Mouse (Mus musculus) kidney, adult 18-20 months (tissue): Measurements from ENCODE around the gene Cdh10.
A peak's percentile ranks its signal among the peaks of the same experiment; 100 is the strongest.

Source experiments
- DNase-seq: peaks from one replicate; pipeline ENCODE4 v3.0.0; 2021

Cdh10 gene

DNA sequence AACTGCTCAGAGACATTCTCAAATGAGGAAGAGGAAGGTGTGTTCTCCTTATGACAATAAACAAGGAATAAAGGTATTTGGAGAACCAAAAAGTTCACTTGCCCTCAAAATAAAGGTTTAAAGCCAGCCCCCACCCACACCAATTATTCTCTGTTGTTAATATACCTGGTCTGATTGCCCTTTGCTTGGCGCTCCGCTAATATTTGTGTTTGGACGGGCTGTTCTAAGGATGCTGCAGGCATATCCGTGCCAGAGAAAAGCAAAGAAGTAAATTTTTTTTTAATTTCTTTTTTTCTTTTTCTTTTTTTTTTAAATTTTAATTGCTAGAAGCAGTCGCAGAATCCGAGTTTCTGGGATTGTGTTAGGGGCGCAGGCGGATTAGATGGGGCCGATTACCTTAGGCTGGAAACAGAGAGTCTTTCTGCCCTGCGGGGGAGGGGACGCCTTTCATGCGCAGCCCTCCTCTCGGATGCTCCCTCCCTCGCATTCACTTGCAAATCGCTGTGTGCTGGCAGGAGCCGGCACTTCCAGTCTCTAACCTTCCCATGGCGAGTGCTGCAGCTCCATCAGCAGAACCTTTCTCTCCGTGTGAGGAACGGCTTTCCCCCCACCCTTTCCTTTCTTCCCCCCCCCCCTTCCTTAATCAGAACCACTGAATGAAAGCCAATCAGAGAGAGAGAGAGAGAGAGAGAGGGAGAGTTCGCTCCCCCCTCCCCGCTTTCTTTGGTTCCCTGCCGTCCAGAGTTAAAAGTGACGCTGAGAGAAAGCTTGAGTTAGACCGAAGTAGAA, at the start of gene Cdh10:
Gene Cdh10 (plus strand): TSS at position 763 of the 789 bp plus-strand sequence.
- no peak for DNase-seq

DNA sequence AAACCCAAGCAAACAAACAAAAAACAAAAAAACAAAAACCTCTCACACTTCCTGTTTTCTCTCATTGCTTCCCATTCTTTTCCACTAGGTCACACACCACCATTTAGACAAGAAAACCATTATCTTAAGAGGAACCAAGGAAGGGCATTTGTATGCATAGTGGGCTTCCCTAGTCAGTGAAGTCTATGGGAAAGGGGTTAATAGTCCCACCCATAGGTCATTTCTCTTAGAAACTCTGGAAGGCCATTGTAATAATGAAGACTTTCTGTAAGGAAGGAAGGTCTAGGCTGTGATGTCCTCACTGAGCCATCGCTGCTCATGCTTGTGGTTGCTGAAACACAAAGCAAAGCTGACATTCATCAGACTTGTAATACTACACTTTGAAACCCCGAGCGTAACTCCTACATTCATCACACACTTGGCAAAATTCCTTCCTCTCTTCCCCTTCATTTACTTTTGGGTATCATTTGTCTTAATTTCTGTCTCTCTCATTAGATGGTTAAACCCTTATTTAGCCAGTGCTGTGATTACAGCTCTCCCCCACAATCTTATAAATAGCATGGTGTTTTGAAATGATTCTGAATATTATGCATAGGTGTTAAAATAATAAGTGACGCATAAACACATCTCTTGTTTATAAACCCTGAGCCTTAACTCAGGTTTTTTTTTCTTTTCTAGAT, 9.5 kb upstream of the Cdh10 start:
- DNase-seq, result no peak

DNA sequence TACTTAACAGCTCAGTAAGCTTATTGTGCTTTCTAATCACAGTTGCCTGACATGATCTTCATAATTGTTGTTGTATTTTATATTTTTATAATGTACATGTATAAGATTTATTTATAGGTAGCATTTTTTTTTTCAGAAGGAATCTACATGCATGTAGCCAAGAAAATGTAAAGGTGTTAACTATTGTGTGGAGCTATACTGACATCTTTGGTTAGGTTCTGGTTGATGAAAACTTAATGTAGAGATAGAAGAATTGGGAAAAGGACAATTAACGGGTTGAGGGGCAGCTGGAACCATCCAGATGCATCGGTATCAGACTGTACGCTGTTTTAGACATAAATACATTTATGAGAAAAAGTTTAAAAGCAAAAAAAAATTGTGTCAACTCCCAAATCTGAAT, 1.0 kb upstream of the Cdh10 start:
- DNase-seq, result no peak

DNA sequence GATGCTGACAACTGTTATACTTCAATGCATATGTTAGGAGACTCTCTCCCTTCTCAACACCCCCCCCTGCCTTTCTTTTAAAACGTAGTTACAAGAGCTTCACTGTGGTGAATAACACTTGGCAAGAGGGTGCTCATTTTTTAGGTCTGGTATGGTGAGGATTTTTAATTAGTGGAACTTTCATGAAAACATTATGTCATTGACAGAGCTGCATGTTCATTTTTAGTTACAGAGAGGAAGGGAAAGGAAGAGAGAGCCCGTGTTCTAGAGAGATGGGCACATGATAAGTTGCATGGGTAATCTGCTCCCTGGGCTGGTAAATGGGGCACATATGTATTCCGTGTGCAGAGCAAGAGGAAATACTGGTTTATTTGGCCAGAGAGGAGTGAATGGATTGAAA, 1.5 kb downstream of the Cdh10 start:
- no peak for DNase-seq

DNA sequence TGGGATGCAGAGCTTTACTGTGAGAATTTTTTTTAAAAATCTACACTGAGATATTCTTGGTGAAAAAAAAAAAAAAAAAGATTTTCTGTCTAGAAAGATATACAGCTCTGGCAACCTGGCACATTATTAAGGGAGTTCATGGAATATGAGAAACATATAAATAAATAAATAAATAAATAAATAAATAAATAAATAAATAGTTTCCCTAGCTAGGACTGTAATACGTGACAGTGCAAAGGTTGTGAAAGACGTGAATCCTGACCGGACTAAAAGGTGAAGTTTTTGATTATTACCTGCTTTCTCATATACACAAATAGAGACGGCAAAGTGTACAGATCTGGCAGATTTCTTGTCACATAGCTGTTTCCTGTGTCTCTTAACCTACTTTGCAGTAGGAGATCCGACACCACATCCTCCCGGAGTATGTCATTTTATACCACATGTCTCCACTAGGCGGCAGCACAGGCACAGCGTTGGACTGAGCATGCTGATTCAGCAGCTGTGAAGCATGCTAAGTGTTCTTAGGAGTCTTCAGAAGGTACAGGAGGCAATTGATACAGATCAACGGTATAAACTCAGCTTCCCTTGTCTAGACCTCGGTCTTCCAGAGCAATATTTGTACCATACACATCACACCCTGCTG, 2.5 kb downstream of the Cdh10 start:
- DNase-seq, result peak; percentile 72

DNA sequence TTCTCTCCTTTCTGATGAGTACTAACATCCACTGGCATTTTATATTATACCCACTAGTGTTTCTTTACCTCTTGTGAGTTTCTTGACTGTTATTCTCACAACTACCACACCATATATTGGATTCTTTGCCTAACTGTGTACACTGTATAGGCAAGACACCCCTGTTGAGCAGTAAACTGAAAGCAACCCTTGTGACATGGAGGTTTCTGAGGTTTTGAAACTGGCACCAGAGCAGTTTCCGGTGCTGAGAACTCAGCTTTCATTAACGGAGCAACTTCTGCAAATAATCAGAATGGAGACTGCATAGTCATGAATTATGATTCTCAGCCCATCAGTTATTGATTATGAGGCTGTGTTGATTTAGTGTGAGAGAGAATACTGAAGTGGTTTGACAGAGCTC, 4.7 kb downstream of the Cdh10 start:
- no peak for DNase-seq

DNA sequence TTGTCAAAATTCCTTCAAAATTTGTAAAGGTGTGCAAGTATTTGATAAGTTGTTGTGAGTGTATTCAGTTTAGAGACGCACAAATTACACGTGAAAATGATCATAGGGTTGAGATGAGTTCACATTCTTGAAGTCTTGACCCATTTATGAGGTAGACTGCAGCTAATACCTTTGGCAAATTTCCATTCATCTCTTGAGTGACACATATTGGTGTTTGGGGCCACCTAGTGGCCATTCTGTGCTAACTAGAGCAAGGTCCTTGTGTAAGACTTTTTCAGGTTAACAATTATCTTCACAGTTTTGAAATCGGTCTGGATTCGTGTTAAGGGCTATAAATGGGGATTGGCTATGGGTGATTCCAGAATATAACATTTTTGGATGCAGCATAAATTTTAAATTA, 13.5 kb downstream of the Cdh10 start:
- DNase-seq, result peak; percentile 31

DNA sequence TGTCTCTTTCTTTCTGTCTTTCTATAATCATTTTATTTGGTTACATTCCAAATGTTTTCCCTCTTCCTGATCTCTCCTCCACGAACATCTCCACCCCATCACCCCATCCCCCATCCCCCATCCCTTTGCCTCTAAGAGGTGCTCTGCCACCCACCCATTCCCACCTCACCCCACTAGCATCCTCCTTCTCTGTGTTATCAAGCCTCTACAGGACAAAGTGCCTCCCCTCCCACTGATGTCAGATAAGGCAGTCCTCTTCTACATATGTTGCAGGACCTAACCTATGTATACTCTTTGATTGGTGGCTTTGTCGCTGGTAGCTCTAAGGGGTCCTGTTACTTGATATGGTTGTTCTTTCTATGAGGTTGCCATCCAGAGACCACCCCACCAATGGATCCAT, 23.0 kb downstream of the Cdh10 start:
- DNase-seq, result no peak

DNA sequence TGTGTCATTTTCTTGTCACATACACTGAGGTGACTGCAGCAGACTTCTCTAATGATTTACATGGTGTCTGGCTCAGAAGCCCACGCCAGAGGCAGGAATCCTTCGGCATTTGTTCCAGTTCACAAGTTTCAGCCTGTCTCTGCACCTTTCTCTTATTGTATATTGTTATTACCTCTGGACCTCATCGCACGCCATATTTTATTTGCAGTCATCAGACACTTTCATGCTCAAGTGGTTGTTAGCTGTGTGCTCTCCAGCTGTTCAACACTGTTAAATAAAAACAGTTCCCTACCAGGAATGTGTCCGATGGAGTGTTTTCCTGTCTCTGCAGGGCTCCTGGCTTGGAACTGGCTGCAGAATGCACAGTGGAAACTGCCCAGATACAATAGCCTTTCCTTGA, 26.1 kb downstream of the Cdh10 start:
- no peak for DNase-seq

DNA sequence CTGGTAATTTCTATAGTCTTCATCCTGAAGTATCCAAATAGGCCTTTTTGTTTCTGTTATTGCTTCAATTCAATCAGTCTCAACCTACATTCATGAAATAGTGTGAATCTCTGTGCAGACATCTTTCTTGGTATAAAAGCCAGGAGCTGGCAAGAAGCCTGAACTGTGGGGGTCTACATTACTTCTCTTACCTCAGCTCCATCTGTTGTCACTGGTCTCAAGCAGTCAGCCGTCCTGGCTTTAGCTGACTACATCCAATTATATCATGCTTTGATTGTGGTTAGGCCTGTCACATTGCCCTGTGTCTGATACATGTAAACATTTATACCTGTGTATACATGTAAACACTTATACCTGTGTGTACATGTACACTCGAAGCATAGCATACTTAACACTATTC, 31.8 kb downstream of the Cdh10 start:
- no peak for DNase-seq

DNA sequence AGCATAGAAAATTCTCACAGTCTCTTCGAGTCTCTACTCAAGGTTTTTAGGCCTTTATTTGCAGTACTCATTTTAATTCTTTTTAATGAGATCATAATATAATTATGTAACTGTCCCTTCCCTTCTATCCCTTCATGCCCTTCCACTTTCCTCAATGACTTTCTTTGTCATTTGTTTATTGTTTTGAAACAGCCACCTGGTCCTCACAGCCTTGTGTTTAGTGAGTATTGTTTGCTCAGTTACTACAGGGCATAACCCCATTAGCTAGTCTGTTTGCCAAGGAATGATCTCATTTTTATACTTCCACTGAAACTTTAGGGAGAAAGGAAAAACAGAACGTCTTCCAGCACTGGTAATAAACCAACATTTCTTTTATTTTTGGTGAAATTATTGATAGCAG, 39.4 kb downstream of the Cdh10 start:
- no peak for DNase-seq

DNA sequence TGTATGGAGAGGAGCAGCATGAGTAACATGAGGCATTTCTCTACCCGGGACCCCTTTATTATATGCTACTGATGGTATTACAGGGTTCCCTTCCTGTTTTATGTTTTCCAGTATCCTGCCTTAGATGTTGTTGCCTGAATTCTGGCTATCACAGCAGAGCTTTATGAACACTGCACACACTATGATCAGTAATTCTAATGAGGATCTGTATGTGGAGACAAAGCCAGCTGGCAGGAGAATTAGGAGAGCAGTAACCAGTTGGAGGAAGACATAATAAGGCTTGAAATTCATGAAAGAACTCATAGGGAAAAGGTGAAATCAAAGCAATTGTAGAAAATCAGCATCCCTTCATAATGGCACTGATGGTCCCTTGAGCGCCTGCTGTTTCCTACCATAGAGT, 51.1 kb downstream of the Cdh10 start:
- no peak for DNase-seq

DNA sequence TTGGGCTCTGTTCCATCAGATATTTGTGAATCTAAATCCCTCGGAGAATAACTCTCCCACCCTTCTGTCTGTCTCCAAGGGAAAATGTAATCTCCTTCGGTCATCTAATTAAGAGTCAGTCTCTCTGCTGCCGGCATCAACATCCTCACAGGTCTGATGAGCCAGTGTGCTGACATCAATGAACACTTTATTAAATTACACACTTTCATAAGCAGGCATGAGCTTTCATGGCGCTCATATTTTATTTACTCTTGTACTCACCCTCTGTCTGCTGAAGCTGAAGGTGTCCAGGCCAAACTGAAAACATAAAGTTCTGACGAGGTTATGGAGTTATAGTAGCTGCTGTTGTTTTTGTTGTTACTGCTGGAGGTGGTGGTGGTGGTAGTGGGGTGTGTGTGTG, 62.7 kb downstream of the Cdh10 start:
- DNase-seq, result no peak

DNA sequence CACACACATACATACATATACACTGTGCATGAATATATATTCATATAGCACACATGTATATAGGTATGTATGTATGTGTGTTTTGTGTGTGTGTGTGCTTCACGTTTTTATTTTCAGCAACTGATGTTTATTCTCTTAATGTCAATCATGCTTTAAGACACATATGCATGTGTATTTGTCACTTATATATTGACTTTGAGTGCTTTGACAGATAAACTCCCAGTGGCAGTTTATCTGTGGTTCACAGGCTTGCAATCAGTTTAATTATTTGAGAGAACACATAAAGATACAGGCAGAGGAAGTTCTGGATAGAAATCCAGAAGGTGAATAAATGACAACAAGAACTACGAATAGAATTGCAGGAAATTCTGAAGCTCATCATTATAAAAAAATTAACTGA, 67.9 kb downstream of the Cdh10 start:
- no peak for DNase-seq

DNA sequence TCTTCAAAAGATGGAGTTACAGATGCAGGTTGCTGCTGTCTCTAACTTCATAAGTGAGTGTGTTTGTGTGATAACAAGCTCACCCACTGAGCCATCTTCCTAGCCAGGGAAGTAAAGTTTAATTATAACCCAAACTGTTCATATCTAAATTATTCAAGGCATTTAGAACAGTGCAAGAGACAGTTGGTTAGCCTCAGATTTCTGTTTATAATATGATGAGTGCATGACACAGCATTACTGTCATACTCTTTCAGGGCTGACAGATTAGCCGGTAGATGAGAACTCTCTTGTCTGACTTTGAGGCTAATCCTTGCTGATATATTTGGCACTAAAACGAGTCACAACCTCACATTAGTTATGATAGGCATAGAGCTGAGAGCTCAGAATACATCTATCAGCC, 70.2 kb downstream of the Cdh10 start:
- DNase-seq, result no peak

DNA sequence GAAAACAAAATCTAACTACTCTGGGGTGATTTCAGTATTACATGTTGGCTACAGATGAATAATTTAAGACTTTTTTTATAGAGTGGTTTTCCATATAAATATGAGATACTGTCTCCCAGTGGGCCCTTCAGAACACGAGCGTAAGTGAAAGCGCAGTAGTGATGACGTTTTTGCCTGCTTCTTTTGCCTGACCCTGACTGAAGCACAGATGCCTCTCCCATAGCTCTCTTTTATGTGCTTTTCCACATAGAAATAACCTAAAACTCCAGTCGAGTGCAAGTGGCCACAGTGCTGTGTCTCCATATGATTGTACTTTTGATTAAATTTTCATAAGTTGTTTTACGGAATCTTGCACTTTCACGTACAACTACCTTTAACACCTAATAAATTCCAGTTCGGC, 71.6 kb downstream of the Cdh10 start:
- DNase-seq, result no peak

DNA sequence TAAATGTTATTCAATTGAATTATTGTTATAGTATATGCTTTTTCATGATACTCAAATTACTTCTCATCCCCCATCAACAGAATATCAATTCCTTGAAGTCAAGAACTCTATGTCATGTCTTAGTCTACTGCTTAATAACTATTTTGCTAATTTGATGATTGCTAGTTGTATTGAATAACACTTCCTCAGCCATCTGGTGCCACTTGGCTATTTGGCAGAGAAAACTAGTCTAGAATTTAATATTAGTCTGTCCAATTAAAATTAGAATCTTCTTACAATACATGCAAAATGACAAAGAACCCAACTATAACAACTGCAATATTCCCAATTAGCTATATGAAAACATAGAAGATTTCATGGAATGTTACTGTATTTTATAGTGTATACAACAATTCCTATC, 82.0 kb downstream of the Cdh10 start:
- no peak for DNase-seq

DNA sequence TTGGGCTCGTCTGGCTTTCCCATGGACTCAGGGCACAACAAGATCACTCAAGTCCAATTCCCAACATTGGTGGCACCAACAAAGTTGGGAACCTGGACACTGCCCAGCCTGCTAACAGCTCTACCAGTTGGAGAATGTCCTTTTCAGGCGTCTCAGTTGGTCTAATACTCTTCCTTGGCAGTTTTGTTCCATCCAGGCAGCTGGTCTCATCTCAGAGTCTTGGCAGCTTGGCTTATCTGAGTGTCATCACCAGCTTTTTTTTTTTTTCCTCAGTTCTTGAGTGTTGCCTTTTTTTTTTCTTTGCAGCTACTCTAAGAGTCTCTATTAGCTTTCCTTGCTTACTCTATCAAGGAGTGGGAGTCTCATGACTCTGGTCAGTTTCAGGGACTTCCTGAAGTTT, 85.4 kb downstream of the Cdh10 start:
- DNase-seq, result no peak

DNA sequence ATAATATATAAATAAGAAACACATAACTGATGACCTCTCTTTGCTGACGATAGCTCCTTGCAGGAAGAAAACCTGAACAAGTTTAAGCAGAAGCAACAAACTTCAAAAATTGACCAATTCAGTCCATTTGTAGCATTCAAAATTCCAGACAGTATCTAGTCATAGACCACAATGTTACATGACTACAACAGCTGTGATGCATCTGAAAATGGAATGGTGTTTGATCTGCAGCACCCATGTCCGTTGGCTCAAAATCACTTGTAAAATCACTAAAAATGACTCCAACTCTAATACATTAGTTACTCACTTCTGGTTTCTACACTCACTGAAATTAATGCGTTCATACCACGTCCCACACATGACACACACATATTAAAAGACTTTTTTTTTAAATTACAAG, 91.9 kb downstream of the Cdh10 start:
- no peak for DNase-seq

DNA sequence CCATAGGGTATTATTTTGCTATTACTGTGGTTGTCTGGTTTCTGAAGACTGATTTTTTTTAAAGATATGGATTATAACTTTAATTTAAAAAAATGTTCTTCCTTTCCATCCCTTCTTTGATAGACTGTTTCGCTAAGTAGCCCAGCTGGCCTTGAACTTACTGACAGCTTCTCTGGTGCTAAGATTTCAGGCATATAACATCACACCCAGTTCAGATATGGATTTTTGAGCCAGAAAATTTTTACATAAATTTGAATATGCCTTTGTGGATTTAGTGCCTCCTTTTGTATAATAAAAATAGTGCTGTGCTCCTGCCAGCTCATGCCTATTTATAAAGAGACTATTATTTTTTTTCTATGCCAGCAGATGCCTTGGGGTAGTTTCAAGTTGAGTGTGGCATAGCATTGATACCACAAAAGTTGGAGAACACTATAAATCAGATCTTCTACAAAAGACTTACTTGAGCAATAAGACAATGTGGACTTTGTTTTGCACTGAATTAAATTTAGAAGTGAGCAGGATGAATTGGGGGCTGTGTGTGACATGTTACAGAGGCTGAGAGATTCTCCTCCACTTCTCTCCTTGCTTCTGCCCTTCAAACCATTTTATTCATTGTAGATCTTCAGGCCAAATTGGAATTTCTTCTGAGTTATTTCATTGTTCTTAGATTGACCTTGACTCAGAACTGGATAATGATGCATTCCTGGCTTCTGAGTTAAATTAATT, 106.8 kb downstream of the Cdh10 start:
- no peak for DNase-seq

DNA sequence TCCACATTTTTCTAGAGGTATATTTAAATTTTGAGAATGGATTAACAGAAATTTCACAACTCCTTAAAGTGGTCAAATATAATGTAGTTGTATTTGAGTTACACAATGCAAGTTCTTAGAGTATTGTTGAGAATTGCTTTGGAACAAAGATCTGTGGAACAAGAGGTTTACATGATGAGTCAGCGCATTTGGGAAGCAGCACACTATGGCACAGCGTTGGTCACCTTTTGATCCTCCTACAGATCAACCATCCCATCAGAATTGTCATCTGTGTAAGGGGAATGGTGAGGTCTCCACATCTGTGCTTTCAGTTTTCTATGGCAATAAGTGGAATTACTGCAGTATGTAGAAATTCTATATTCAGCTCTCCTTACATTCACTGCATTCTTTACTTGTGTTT, 108.2 kb downstream of the Cdh10 start:
- DNase-seq, result no peak

DNA sequence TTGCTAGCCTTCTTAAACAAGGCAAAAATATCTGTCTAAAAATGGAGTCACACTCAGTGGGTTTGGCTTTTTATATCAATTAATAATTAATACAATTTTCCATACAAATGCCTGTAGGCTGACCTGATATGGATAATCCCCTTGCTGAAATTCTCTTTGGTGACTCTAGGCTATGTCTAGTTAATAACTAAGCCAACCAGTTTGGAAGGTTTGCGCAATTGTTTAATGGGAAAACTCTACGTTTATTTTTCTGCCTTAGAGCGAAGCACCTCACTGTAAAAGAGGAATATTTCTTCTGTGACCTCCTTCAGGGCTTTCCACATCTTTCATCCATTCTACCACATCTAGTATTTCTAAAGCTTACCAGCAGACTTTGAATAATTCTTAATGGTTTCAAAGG, 133.5 kb downstream of the Cdh10 start:
- no peak for DNase-seq

DNA sequence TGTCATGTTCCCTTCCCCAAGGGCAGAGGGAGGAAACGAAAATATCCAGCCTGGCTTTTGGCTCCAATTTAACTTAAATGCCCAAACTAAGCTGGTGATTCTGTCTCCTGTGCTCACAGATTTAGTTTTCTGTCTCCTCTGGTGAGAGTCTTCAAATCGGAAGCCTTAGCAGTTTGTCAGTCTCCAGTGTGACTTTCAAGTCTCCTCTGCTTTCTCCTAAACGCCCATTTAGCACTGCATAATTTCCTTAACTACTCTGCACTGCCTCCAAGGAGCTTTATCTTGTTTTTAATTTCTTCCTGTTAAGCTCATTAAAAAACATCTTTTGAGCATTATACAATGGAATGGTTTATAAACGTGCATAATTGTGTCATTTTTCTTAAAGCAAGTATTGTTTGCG, 156.3 kb downstream of the Cdh10 start:
- no peak for DNase-seq

DNA sequence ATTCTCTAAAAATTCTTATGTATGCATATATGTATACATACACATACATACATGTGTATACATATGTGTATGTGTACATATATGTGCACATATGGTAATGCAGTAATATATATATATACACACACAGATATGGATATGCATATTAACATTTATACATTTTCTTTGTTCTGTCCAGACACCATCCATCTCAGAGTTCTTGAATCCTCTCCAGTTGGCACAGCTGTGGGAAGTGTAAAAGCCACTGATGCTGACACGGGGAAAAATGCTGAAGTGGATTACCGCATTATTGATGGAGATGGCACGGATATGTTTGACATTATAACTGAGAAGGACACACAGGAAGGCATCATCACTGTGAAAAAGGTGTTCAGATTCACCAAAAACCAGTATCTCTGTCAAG, 166.1 kb downstream of the Cdh10 start:
- no peak for DNase-seq
